ENCODE assay signal across 12 mouse cellular contexts in the genomic region with DNA sequence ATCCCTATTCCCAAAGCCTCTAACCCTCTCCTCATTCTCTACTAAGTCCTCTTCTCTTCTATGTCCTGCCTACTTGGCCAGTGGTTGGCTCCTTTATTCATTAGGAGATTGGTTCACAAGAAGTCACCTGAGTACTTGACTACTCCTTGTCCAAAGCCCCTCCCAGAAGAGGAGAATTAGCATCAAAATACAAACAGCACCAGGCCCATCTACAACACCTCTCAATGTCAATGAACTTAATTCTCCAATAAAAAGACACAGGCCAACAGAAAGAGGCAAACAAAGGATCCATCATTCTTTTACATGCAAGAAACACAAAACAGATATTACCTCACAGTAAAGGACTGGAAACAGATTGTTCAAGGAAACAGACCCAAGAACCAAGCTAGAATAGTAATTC.
"Had no signal": no experiment of that assay in that cellular context is flagged by ENCODE, and none has a peak within 500 bp of the region (broad histone marks: within the 10 kb centered on the region; RNA-seq: fewer than 3 reads in every experiment).

No protein-coding gene starts in this region.

- DNase-seq: left cerebral cortex, postnatal 4 days; liver; liver, embryonic 13.5 days; liver, postnatal 0 days; lung, adult 18-20 months; lung, adult 2 months; lung, embryonic 14.5 days; lung, postnatal 10 days; lung, postnatal 14 days; lung, postnatal 36 days; lung, postnatal 4 days; midbrain, embryonic 14.5 days had no signal
